Mouse (Mus musculus) liver, adult 2 months (tissue): Measurements from ENCODE around the gene Impg2.

Experiments
- CTCF ChIP-seq: fragments of 200-500 bp; IDR thresholded peaks from 2 replicates; pipeline ENCODE4 v1.5.1; 2011; ENCODE audit warnings: low read depth, low read length, control low read depth
- POLR2A ChIP-seq: fragments of 200-500 bp; IDR thresholded peaks from 2 replicates; pipeline ENCODE4 v1.6.1; 2011; ENCODE audit warnings: low read length, control low read depth; ENCODE audit not compliant: insufficient read depth; ENCODE audit errors: extremely low read depth

- TF ChIP-seq CTCF (no peak), POLR2A (no peak)
Observed at GRCm38 (mm10) chr16:56227686-56228085, 23.6 kb downstream of the Impg2 start.
